Mouse (Mus musculus): ENCODE data around the gene H2afy2. TPM values are rescaled to one million over a fixed set of nuclear protein-coding genes. Genes with fewer than 3 reads are reported as not detected.

H2afy2 gene
- polyA plus RNA-seq, 1 experiment from 2014 or later: 392 TPM

- Histone ChIP-seq H3K9me3 (peaks cover 11% of the 10 kb centered on the region; the same call in 1 of the 2 replicates), H3K36me3 (replicated peaks) (peaks cover 100% of the 10 kb centered on the region), H3K4me3 (no peak overlapping the region), H3K4me1 (no peaks in the 10 kb centered on the region), H3K27me3 (replicated peaks; ENCODE audit: low read depth, poor library complexity, severe bottlenecking) (no peaks in the 10 kb centered on the region), H3K27ac (replicated peaks) (no peak overlapping the region)
- DNase-seq (ENCODE audit: low spot score): no peak
- 88% methylated on average over 1 of the region's 1 CpGs for WGBS
Observed at GRCm38 (mm10) chr10:61741306-61741705, 42.6 kb downstream of the H2afy2 start.

GRCm38 (mm10) chr10:61738126-61738525, 45.8 kb downstream of the H2afy2 start:
- no peaks in the 10 kb centered on the region for H3K4me1 ChIP-seq
- H3K36me3 ChIP-seq (replicated peaks): peaks cover 69% of the 10 kb centered on the region
- no peaks in the 10 kb centered on the region for H3K9me3 ChIP-seq
- no peak for DNase-seq (ENCODE audit: low spot score)
- WGBS: 91% methylated on average over 4 of the region's 4 CpGs
- H3K27me3 ChIP-seq (replicated peaks; ENCODE audit: low read depth, poor library complexity, severe bottlenecking): no peaks in the 10 kb centered on the region
- H3K27ac ChIP-seq (replicated peaks): no peak overlapping the region
- H3K4me3 ChIP-seq: no peak overlapping the region

- no peak overlapping the region for H3K4me3 ChIP-seq
- H3K27me3 ChIP-seq (replicated peaks; ENCODE audit: low read depth, poor library complexity, severe bottlenecking): no peaks in the 10 kb centered on the region
- H3K9me3 ChIP-seq: no peaks in the 10 kb centered on the region
- no peaks in the 10 kb centered on the region for H3K4me1 ChIP-seq
- H3K27ac ChIP-seq (replicated peaks): no peak overlapping the region
- no peak for DNase-seq (ENCODE audit: low spot score)
- 93% methylated on average over 1 of the region's 1 CpGs for WGBS
- H3K36me3 ChIP-seq (replicated peaks): peaks cover 63% of the 10 kb centered on the region
Observed at GRCm38 (mm10) chr10:61737537-61737936, 46.4 kb downstream of the H2afy2 start.

- peaks cover 55% of the 10 kb centered on the region for H3K36me3 ChIP-seq (replicated peaks)
Observed at GRCm38 (mm10) chr10:61736671-61737078, 47.3 kb downstream of the H2afy2 start.

GRCm38 (mm10) chr10:61734377-61734776, 49.6 kb downstream of the H2afy2 start:
- peak; percentile 34 for DNase-seq (ENCODE audit: low spot score)
- WGBS: 42% methylated on average over 3 of the region's 3 CpGs

More at GRCm38 (mm10) chr10:61736671-61737078, 47.3 kb downstream of the H2afy2 start:
- no peaks in the 10 kb centered on the region for H3K27me3 ChIP-seq (replicated peaks; ENCODE audit: low read depth, poor library complexity, severe bottlenecking)
- H3K27ac ChIP-seq (replicated peaks): no peak overlapping the region
- no peak overlapping the region for H3K4me3 ChIP-seq
- DNase-seq (ENCODE audit: low spot score): no peak
- WGBS: 84% methylated on average over 10 of the region's 10 CpGs
- 0 out of 2 replicates have a peak, but pooled peaks cover 4% of the 10 kb centered on the region for H3K4me1 ChIP-seq
- H3K9me3 ChIP-seq: no peaks in the 10 kb centered on the region

GRCm38 (mm10) chr10:61730171-61730570, 53.8 kb downstream of the H2afy2 start:
- no peak for DNase-seq (ENCODE audit: low spot score)
- H3K4me3 ChIP-seq: no peak overlapping the region
- H3K27me3 ChIP-seq (replicated peaks; ENCODE audit: low read depth, poor library complexity, severe bottlenecking): no peaks in the 10 kb centered on the region
- no peak overlapping the region for H3K27ac ChIP-seq (replicated peaks)
- 0 out of 2 replicates have a peak, but pooled peaks cover 4% of the 10 kb centered on the region for H3K9me3 ChIP-seq
- 0 out of 2 replicates have a peak, but pooled peaks cover 6% of the 10 kb centered on the region for H3K4me1 ChIP-seq
- peaks cover 6% of the 10 kb centered on the region for H3K36me3 ChIP-seq (replicated peaks)
- WGBS: 96% methylated on average over 6 of the region's 6 CpGs

More at GRCm38 (mm10) chr10:61734377-61734776, 49.6 kb downstream of the H2afy2 start:
- H3K9me3 ChIP-seq: 0 out of 2 replicates have a peak, but pooled peaks cover 4% of the 10 kb centered on the region
- peaks cover 37% of the 10 kb centered on the region for H3K36me3 ChIP-seq (replicated peaks)
- H3K4me3 ChIP-seq: no peak overlapping the region
- 0 out of 2 replicates have a peak, but pooled peaks cover 4% of the 10 kb centered on the region for H3K4me1 ChIP-seq
- H3K27ac ChIP-seq (replicated peaks): no peak overlapping the region
- no peaks in the 10 kb centered on the region for H3K27me3 ChIP-seq (replicated peaks; ENCODE audit: low read depth, poor library complexity, severe bottlenecking)

- H3K27me3 ChIP-seq (replicated peaks; ENCODE audit: low read depth, poor library complexity, severe bottlenecking): no peaks in the 10 kb centered on the region
- no peak overlapping the region for H3K27ac ChIP-seq (replicated peaks)
- no peak for DNase-seq (ENCODE audit: low spot score)
- H3K4me3 ChIP-seq: no peak overlapping the region
- 84% methylated on average over 11 of the region's 11 CpGs for WGBS
- 0 out of 2 replicates have a peak, but pooled peaks cover 6% of the 10 kb centered on the region for H3K4me1 ChIP-seq
- peaks cover 6% of the 10 kb centered on the region for H3K36me3 ChIP-seq (replicated peaks)
- H3K9me3 ChIP-seq: 0 out of 2 replicates have a peak, but pooled peaks cover 4% of the 10 kb centered on the region
Observed at GRCm38 (mm10) chr10:61729181-61729580, 54.8 kb downstream of the H2afy2 start.

- 78% methylated on average over 6 of the region's 6 CpGs for WGBS
- Histone ChIP-seq H3K36me3 (replicated peaks) (no peaks in the 10 kb centered on the region), H3K4me3 (no peak overlapping the region), H3K27me3 (replicated peaks; ENCODE audit: low read depth, poor library complexity, severe bottlenecking) (no peaks in the 10 kb centered on the region), H3K4me1 (no peaks in the 10 kb centered on the region), H3K27ac (replicated peaks) (no peak overlapping the region), H3K9me3 (no peaks in the 10 kb centered on the region)
- DNase-seq (ENCODE audit: low spot score): no peak
Observed at GRCm38 (mm10) chr10:61723271-61723670, 60.7 kb downstream of the H2afy2 start.

- no peaks in the 10 kb centered on the region for H3K9me3 ChIP-seq
- no peak overlapping the region for H3K4me3 ChIP-seq
- no peak overlapping the region for H3K27ac ChIP-seq (replicated peaks)
- no peaks in the 10 kb centered on the region for H3K4me1 ChIP-seq
- no peak for DNase-seq (ENCODE audit: low spot score)
- H3K36me3 ChIP-seq (replicated peaks): no peaks in the 10 kb centered on the region
- no peaks in the 10 kb centered on the region for H3K27me3 ChIP-seq (replicated peaks; ENCODE audit: low read depth, poor library complexity, severe bottlenecking)
- WGBS: 79% methylated on average over 3 of the region's 3 CpGs
Observed at GRCm38 (mm10) chr10:61722215-61722614, 61.7 kb downstream of the H2afy2 start.

- WGBS: 88% methylated on average over 7 of the region's 7 CpGs
- DNase-seq (ENCODE audit: low spot score): no peak
- Histone ChIP-seq H3K4me3 (no peak overlapping the region), H3K4me1 (peaks cover 9% of the 10 kb centered on the region), H3K36me3 (replicated peaks) (no peaks in the 10 kb centered on the region), H3K27me3 (replicated peaks; ENCODE audit: low read depth, poor library complexity, severe bottlenecking) (peaks cover 15% of the 10 kb centered on the region), H3K9me3 (no peaks in the 10 kb centered on the region), H3K27ac (replicated peaks) (no peak overlapping the region)
Observed at GRCm38 (mm10) chr10:61720331-61720730, 63.6 kb downstream of the H2afy2 start.

- DNase-seq (ENCODE audit: low spot score): no peak
- Histone ChIP-seq H3K36me3 (replicated peaks) (no peaks in the 10 kb centered on the region), H3K4me3 (no peak overlapping the region), H3K27ac (replicated peaks) (no peak overlapping the region), H3K4me1 (peaks cover 18% of the 10 kb centered on the region), H3K9me3 (no peaks in the 10 kb centered on the region), H3K27me3 (replicated peaks; ENCODE audit: low read depth, poor library complexity, severe bottlenecking) (peaks cover 37% of the 10 kb centered on the region)
- 90% methylated on average over 12 of the region's 12 CpGs for WGBS
Observed at GRCm38 (mm10) chr10:61717406-61718296, 66.3 kb downstream of the H2afy2 start.

- Histone ChIP-seq H3K9me3 (no peaks in the 10 kb centered on the region), H3K4me1 (peaks cover 18% of the 10 kb centered on the region), H3K27me3 (replicated peaks; ENCODE audit: low read depth, poor library complexity, severe bottlenecking) (peaks cover 37% of the 10 kb centered on the region), H3K36me3 (replicated peaks) (no peaks in the 10 kb centered on the region), H3K27ac (replicated peaks) (no peak overlapping the region), H3K4me3 (peak overlapping the region; percentile 75; the same call in 1 of the 2 replicates)
- DNase-seq (ENCODE audit: low spot score): no peak
- WGBS: 74% methylated on average over 7 of the region's 7 CpGs
Observed at GRCm38 (mm10) chr10:61715996-61716864, 67.7 kb downstream of the H2afy2 start.

All from embryonic facial prominence, embryonic 10.5 days (tissue).